Mouse (Mus musculus): Measurements from ENCODE around the gene Rprd2.

The Rprd2 gene

DNA sequence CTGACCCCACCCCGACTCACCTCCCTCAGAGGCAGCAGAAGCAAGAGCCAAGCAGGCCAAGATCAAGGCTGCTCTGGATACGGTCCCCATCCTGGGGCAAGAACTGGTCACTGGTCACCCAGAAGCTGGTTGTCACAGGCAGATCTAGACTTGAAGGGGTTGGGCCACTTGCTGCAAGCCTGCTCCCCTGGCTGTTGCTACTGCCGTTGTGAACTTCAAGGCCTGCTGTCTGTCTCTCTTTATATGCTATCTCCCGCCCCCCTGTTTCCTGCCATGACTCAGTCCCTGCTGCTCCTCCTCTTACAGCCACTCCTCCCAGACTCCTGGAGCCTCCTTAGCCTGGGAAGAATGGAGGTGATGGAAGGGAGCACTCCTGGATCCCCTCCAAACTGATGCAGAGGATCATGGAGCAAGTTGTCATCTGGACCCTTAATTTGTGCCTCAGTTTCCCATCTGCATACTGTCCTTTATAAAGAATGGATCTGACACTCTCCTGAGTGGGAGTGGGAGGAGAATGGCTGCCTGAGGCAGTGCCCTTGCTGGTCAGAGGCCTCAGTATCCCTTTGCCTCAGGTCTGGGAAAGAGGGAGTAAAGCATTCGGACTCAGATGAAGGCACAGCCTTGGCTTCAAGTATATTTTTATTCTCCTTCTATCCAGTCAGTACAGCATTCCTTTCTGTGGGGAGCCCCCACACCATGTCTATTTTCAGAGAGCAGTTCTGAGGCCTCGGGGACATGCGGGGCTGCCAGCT, 79.1 kb downstream of the Rprd2 start, which contains the start of gene Ecm1:
Gene Ecm1 (minus strand): TSS at position 217 of the 752 bp plus-strand sequence.
- DNase-seq (ENCODE audit: low spot score in 2 of 2) = peak in 1 of 2 experiments; percentile 39

DNA sequence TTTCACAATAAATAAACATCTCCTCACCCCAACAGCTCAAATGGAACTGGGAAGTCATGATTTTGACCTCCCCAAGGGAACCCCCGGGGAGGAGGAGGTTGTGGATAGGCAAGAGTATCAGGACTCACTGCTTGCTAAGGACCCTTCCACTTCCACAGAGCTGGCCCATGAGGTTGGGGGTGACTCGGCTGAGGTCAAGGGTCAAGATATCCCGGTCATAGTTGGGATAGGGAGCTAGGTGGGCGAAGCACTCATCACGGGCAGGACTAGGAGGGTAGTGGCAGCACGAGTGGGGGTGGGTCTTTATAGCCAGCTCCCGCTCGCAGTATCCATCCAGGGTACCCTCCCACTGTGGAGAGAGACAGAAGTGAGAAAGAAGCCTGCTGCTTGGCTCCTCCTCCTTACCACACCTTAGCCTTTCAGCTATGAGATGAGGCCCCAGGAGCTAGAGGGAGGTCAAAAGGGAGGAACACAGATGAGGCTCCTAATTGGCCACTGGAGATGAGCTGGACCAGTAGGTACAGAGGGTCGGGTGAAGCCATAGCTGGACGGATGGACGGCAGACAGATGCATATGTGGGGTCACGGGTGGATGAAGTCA, 83.5 kb downstream of the Rprd2 start:
- no peak for DNase-seq (ENCODE audit: low spot score in 2 of 2)

DNA sequence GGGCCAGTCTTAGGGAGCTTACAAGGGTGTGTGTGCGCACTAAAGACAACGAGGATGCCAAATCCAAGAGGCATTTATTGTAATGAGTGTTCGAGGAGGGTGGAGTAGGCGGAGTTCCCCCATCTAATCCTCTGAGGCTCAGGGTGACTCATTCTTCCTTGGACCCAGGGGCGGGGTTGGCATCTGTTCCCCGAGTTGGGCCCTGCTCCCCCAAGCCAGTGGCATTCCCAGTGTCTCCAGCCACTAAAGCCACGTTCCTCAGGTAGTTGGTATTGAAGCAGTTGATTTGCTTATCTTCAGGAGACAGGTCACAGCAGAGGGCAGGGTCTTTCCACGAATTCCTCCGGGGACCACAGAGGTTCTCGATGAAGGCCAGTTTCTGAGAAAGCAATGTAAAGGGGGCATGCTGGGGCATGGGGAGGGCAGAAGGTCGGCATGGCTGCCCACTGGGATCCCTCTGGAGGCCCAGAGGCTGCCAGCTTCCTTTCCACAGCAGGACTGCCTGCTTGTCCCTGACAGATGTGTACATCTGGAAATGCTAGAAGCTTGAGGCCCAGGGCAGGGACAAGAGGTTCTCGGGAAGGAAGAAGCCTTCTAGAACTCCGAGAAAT, 84.5 kb downstream of the Rprd2 start:
- no peak for DNase-seq (ENCODE audit: low spot score in 2 of 2)

DNA sequence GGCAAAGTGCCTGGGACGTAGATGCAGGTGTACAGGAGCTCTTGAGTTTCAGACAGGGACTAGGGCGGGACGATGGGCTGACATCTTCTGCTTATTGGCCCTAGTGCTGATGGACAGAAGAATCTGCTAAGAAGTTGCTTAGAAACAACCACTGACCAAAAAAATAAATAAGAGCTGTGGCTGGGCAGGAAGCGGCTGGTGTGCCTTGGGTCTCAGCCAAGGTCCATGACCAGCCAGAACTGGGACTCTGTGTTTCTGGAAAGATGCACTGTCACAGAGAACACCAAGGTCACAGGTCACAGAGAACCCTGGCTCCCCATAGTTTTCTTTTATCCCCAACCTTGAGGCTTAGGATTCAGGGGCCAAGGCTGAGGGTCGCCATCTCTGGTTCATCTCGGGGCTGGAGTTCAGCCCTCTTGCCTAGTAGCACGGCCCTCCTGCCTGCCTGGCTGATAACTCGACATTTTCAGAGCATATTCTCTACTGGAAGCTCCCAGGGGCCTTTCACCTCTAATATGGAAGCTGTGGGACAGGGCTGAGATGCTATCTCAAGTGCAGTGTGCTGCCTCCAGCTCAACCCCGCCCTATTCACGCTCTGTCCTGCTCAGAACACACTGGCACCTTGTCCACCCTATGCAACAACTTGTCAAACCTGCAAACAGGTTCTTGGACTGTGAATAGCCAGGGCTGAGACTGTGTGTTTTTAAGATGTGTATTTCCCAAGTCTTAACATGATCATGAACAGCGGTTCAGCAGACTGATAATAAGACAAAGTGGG, 85.7 kb downstream of the Rprd2 start:
- DNase-seq (ENCODE audit: low spot score in 2 of 2) = no peak

DNA sequence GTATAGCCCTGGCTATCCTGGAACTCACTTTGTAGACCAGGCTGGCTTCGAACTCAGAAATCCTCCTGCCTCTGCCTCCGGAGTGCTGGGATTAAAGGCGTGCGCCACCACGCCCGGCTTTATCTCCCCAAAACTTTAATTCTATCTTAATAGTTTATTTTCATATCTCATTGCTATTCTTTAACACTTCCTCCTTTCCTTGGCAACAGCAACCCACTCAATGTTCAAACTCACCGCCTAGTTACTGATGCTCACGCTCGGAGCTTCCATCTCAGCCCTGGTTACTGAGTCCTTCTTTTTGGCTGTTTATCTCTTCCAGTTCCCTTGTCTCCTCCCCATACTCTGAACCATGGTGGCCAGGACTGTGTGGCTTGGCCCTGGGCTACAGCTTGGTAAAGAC, 86.4 kb downstream of the Rprd2 start:
- no peak for DNase-seq (ENCODE audit: low spot score in 2 of 2)

DNA sequence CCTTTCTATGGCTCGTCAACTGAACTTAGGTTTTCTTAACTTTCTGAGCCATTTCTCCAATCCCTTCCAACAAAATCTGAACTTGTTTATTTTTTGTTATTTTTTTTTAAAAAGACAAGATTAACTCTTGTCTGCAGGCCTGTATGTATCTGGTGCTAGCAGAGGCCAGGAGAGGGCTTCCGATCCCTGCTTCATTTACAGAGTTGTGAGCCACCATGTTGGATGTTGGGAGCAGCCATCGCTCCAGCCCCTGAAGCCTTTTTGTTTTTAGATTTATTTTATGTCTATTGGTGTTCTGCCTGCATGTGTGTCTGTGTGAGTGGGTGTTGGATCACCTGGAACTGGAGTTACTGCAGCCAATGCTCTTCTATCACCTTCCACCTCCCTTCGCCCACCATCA, 86.9 kb downstream of the Rprd2 start:
- no peak for DNase-seq (ENCODE audit: low spot score in 2 of 2)

DNA sequence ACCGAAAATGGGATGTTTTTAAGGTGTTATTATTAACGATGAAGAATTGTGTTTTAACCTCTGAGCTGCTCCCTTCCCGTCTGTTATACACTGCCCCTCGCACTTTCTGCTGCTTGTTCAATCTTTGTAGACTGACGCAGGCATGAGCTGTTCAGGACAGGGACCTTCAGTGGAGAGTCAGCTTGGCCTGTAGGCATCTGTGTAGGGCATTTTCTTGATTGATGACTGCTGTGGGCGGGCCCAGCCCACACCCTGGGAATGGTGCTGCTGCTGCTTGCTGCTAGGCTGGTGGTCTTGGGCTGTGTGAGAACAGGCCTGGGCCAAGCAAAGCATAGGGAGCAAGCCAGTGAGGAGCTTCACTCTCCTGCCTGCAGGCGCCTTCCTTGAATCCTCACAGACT, 88.2 kb downstream of the Rprd2 start:
- no peak for DNase-seq (ENCODE audit: low spot score in 2 of 2)

DNA sequence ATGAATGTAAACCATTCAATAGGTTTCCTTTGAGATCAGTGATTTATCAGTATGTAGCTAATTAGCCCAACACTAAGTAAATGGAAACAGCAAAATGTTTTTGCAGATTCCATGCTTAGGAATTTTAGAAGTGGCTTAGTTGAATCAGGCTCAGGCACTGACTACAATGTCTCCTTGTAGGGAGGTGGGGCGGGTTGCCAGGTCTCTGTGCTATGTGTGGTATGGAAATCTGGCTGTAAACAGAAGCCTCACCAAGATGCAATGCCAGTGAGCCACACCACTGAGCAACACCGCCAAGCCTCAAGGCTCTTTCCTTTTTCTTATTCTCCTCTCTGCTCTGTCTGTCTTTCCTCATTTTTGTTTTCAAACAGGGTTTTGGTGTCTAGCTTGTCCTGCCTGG, 89.8 kb downstream of the Rprd2 start:
- no peak for DNase-seq (ENCODE audit: low spot score in 2 of 2)

DNA sequence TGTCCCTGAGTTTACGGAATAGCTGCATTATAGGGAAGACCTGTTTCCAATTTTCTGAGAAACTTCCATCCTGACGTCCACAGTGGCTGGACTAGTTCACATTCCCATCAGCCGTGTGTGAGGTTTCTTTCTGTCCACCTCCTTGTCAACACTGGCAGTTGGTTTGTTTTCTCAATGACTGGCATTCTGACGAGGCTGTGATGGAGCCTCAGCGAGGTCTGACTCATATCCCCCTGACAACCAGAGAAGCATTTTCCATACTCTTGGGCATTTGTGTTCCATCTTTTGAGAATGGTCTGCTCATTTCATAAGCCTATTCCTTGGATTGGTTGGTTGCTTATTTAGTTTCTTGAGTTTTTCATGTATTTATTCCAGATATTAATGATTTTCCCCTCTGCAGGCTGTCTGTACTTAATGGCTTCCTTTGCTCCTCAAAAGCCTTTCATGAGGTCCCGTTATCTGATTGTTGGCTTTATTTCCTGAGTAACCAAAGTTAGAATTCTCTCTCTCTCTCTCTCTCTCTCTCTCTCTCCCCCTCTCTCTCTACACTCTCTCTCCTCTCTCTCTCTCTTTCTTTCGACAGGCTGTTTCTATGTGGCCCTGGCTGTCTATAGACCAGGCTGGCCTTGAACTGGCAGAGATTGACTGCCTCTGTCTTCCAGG, 91.8 kb downstream of the Rprd2 start:
- no peak for DNase-seq (ENCODE audit: low spot score in 2 of 2)

DNA sequence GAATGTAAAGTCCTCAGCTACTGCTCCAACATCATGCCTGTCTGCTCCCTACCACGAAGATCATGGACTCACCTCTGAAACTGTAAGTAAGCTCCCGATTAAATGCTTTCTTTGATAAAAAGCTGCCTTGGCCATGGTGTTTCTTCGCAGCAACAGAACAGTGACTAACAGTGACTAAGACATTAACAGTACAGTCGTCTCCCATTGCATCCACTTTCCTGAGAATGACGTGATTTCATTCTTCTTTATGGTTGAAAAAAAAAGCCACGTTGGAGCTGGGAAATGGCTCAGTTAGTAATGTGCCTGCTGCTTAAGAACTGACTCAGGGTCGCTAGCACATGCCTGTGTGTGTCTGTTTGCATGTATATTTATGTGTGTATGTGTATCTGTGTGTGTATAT, 92.8 kb downstream of the Rprd2 start:
- DNase-seq (ENCODE audit: low spot score in 2 of 2) = no peak

DNA sequence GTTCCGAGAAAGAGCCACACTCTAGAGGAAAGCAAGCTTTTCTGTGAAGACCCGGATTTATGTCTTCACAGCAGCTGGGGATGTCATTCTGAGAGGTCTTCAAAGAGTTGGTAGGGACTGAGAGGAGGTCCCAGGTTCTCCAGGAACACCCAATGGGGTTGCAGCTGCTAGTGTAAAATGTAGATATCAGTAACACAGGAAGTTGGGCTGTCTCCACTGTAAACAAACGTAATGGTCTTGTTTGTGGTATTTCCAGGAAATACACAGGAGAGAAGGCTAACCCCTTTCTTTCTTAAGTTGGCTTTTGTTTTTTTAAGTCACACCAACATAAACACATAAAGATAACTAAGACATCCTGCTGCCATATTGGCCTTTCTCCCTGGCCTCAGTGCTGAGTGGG, 96.3 kb downstream of the Rprd2 start:
- DNase-seq (ENCODE audit: low spot score in 2 of 2) = no peak

DNA sequence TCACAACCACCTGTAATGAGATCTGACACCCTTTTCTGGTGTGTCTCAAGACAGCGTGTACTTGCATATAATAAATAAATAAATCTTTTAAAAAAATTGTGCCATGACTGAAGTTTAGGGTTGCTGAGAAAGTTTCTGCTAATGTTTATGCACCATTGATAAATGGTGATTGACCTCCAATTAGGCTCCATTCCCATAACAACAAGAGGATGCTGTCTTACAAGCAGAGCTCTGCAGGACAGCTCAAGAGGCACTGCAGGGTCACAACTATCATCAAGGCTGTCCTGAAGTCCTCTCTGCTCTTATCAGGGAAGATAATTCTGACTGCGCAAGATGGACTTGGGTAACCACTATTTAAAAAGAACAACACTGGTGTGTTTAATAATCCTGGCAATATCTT, 100.5 kb downstream of the Rprd2 start:
- DNase-seq (ENCODE audit: low spot score in 2 of 2) = no peak

DNA sequence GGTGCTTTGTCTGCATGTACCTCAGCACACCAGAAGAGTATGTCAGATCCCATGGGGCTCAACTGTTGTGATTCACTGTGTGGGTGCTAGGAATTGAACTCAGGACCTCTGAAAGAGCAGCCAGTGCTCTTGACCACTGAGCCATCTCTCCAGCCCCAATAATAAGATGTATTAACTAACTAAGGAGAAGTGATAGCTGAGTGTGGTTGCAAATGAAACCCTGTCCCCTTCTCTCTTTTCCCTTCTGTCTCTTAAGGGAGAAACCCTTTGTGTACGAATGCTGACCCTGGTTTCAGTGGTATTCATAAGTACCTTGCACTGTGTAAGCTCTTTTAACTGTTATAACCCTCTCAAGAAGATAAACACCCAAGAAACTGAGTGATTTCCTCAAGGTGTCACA, 102.6 kb downstream of the Rprd2 start:
- no peak for DNase-seq (ENCODE audit: low spot score in 2 of 2)
